Mouse (Mus musculus) midbrain, postnatal 0 days (tissue): ENCODE measurements around the gene Foxg1. TPM values are rescaled to one million over a fixed set of nuclear protein-coding genes. Genes with fewer than 3 reads are reported as not detected.

Experiments used
- ATAC-seq: fragments of 200-750 bp; cut with Nextera tagmentation; 2 replicates; pipeline ENCODE4 v1.8.0; 2017; ENCODE audit warnings: moderate number of reproducible peaks, mild to moderate bottlenecking, moderate TSS enrichment, moderate library complexity; ENCODE audit not compliant: low FRiP score
- DNase-seq: peaks from one replicate; pipeline ENCODE4 v3.0.0-alpha.2; 2015; ENCODE audit warnings: low spot score
- H3K27ac ChIP-seq: fragments of 300-500 bp; sonication (generic); 2 replicates; pipeline ENCODE4 v1.5.1; 2014; ENCODE audit warnings: low read depth, mild to moderate bottlenecking, low read length, mixed read lengths
- H3K27me3 ChIP-seq: fragments of 300-500 bp; sonication (generic); 2 replicates; pipeline ENCODE4 v1.6.1; 2014; ENCODE audit warnings: low read length, control low read depth, mixed read lengths; ENCODE audit not compliant: insufficient read depth
- H3K36me3 ChIP-seq: fragments of 300-500 bp; sonication (generic); 2 replicates; pipeline ENCODE4 v1.6.1; 2014; ENCODE audit warnings: low read length, control low read depth, mixed read lengths; ENCODE audit not compliant: insufficient read depth
- H3K4me1 ChIP-seq: fragments of 300-500 bp; sonication (generic); 2 replicates; pipeline ENCODE4 v1.6.1; 2014; ENCODE audit warnings: mild to moderate bottlenecking, control low read depth, antibody characterized with exemption, low read length, mixed read lengths; ENCODE audit not compliant: insufficient read depth
- H3K4me2 ChIP-seq: fragments of 300-500 bp; sonication (generic); 2 replicates; pipeline ENCODE4 v1.6.1; 2014; ENCODE audit warnings: low read depth, mild to moderate bottlenecking, low read length, mixed read lengths; ENCODE audit not compliant: poor library complexity, severe bottlenecking
- H3K4me3 ChIP-seq: fragments of 300-500 bp; sonication (generic); 2 replicates; pipeline ENCODE4 v1.5.1; 2014; ENCODE audit warnings: low read depth, mild to moderate bottlenecking, low read length, moderate library complexity
- H3K9ac ChIP-seq: fragments of 300-500 bp; sonication (generic); replicated peaks from 2 replicates; pipeline ENCODE4 v1.6.1; 2014; ENCODE audit warnings: mild to moderate bottlenecking, low read length, moderate library complexity, mixed read lengths; ENCODE audit not compliant: poor library complexity, severe bottlenecking
- H3K9me3 ChIP-seq: fragments of 300-500 bp; sonication (generic); 2 replicates; pipeline ENCODE4 v1.6.1; 2016; ENCODE audit warnings: low read length, control low read depth
- CTCF ChIP-seq: IDR thresholded peaks from 2 replicates; pipeline ENCODE4 v1.5.1; 2016; ENCODE audit warnings: antibody characterized with exemption, mild to moderate bottlenecking
- WGBS: fragments of 180-500 bp; shearing (Covaris S2); extraction: QIAGEN DNeasy Blood & Tissue Kit; methylation state at CpG from one replicate; pipeline ENCODE4 v1.1.7; 2014; 5-methylcytosine and 5-hydroxymethylcytosine counted together
- polyA plus RNA-seq: library from polyadenylated mRNA; unstranded; fragments of >200 nt; fragmentation: Nextera tagmentation; extraction: Ambion mirVana; gene quantifications from 2 replicates; pipeline ENCODE4 v1.2.1, GENCODE M21; 2015
- total RNA-seq: library from RNA; depleted of rRNA; stranded (reverse); fragments of >200 nt; gene quantifications from 2 replicates; pipeline ENCODE4 v1.2.3, GENCODE M21; 2014

Foxg1 gene
- total and polyA plus RNA-seq, 2 experiments from 2014 or later, result 0.77 to 1.4 TPM

DNA sequence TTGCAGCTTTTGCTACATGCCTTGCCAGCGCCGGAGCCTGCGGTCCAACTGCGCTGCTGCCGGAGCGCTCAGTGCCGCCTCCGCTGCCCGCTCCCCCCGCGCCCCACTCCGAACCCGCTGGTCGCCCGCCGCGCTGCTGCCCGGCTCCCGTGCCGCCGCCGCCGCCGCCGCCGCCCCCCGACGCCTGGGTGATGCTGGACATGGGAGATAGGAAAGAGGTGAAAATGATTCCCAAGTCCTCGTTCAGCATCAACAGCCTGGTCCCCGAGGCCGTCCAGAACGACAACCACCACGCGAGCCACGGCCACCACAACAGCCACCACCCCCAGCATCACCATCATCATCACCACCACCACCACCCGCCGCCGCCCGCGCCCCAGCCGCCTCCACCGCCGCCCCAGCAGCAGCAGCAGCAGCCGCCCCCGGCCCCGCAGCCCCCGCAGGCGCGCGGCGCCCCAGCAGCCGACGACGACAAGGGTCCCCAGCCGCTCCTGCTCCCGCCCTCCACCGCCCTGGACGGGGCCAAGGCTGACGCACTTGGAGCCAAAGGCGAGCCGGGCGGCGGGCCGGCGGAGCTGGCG, 1.9 kb downstream of the Foxg1 start:
- DNase-seq (no peak), ATAC-seq (no peak)
- peaks cover 56% of the 10 kb centered on the region for H3K27me3 ChIP-seq
- H3K4me1 ChIP-seq, result no peaks in the 10 kb centered on the region
- 2% methylated on average over 22 of the region's 66 CpGs for WGBS
- no peaks in the 10 kb centered on the region for H3K36me3 ChIP-seq
- H3K9ac ChIP-seq, result no peak overlapping the region
- no peak overlapping the region for H3K4me2 ChIP-seq
- no peaks in the 10 kb centered on the region for H3K9me3 ChIP-seq
- TF ChIP-seq CTCF, result no peak
- H3K27ac ChIP-seq, result no peak overlapping the region
- H3K4me3 ChIP-seq, result no peak overlapping the region

DNA sequence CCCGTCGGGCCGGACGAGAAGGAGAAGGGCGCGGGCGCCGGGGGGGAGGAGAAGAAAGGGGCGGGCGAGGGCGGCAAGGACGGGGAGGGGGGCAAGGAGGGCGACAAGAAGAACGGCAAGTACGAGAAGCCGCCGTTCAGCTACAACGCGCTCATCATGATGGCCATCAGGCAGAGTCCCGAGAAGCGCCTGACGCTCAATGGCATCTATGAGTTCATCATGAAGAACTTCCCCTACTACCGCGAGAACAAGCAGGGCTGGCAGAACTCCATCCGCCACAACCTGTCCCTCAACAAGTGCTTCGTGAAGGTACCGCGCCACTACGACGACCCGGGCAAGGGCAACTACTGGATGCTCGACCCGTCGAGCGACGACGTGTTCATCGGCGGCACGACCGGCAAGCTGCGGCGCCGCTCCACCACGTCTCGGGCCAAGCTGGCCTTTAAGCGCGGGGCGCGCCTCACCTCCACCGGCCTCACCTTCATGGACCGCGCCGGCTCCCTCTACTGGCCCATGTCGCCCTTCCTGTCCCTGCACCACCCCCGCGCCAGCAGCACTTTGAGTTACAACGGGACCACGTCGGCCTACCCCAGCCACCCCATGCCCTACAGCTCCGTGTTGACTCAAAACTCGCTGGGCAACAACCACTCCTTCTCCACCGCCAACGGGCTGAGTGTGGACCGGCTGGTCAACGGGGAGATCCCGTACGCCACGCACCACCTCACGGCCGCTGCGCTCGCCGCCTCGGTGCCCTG, 2.6 kb downstream of the Foxg1 start, which contains the start of gene Gm43517:
TSS of gene Gm43517 (plus strand) at position 299 of the 755 bp plus-strand sequence.
- no peak for DNase-seq
- WGBS, result under 1% methylated on average over 62 of the region's 75 CpGs
- H3K4me2 ChIP-seq, result no peak within 1 kb of the TSS
- H3K36me3 ChIP-seq, result no peaks in the 10 kb centered on the region
- H3K27me3 ChIP-seq, result peaks cover 50% of the 10 kb centered on the region
- H3K27ac ChIP-seq, result no peak within 1 kb of the TSS
- ATAC-seq, result peak; percentile 45; the same call in 1 of the 2 replicates
- H3K4me3 ChIP-seq, result no peak within 1 kb of the TSS
- no peak within 1 kb of the TSS for H3K9ac ChIP-seq
- no peaks in the 10 kb centered on the region for H3K9me3 ChIP-seq
- no peaks in the 10 kb centered on the region for H3K4me1 ChIP-seq
- no peak for TF ChIP-seq CTCF

DNA sequence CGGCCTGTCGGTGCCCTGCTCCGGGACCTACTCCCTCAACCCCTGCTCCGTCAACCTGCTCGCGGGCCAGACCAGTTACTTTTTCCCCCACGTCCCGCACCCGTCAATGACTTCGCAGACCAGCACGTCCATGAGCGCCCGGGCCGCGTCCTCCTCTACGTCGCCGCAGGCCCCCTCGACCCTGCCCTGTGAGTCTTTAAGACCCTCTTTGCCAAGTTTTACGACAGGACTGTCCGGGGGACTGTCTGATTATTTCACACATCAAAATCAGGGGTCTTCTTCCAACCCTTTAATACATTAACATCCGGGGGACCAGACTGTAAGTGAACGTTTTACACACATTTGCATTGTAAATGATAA, 3.2 kb downstream of the Foxg1 start:
- H3K4me2 ChIP-seq, result no peak overlapping the region
- under 1% methylated on average over 23 of the region's 23 CpGs for WGBS
- no peak overlapping the region for H3K9ac ChIP-seq
- no peak for TF ChIP-seq CTCF
- no peak for DNase-seq
- H3K27ac ChIP-seq, result no peak overlapping the region
- no peaks in the 10 kb centered on the region for H3K4me1 ChIP-seq
- no peak overlapping the region for H3K4me3 ChIP-seq
- H3K36me3 ChIP-seq, result no peaks in the 10 kb centered on the region
- ATAC-seq, result no peak
- no peaks in the 10 kb centered on the region for H3K9me3 ChIP-seq
- peaks cover 50% of the 10 kb centered on the region for H3K27me3 ChIP-seq

DNA sequence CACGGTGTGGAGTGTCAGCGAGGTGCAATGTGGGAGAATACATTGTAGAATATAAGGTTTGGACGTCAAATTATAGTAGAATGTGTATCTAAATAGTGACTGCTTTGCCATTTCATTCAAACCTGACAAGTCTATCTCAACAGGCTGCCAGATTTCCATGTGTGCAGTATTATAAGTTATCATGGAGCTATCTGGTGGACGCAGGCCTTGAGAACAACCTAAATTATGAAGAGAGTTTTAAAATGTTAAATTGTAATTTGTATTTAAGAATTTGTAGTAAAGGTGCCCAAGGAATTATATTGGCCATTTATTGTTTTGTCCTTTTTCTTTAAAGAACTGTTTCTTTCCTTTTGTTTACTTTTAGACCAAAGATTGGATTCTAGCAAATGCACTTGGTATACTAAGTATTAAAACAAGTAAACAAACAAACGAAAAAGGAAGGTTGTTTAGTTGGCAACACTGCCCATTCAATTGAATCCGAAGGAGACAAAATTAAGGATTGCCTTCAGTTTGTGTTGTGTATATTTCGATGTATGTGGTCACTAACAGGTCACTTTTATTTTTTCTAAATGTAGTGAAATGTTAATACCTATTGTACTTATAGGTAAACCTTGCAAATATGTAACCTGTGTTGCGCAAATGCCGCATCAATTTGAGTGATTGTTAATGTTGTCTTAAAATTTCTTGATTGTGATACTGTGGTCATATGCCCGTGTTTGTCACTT, 3.8 kb downstream of the Foxg1 start:
- Histone ChIP-seq H3K36me3 (no peaks in the 10 kb centered on the region), H3K4me1 (no peaks in the 10 kb centered on the region), H3K9ac (no peak overlapping the region), H3K4me2 (no peak overlapping the region), H3K4me3 (no peak overlapping the region), H3K27me3 (peaks cover 50% of the 10 kb centered on the region), H3K9me3 (no peaks in the 10 kb centered on the region), H3K27ac (no peak overlapping the region)
- 11% methylated on average over 10 of the region's 10 CpGs for WGBS
- no peak for TF ChIP-seq CTCF
- DNase-seq (no peak), ATAC-seq (no peak)

DNA sequence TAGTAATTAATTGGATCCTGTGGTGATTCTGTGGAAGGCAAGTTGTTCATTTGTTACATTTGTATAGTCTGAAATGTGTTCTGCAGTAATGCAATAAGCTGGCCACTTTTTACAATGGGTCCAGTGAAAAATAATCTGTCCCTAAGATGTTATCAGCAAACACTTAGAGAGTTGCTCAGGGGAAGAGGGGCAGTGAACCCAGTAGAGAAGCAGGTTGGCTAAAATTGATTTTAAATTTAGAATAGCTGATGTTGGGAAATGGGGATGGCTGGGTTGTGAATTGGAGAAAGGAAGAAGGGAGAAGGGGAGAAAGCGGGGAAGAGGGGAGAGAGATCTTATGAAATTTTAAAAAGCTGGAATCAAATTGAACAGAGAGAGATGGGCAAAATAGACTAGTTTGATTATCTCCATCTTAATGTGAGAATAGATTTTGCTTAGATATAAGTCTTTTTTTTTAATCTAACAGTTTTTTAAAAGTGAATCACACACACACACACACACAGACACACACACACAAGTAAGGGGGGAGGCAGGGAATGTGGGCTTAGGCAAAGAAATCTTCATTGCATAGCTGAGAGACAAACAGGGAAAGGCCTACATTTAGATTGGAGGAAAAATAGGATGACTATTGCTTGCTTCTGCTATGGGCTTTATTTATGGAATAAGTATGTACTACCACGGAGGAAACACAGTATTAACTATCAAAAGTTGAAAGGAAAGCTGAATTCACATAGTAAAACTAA, 5.6 kb downstream of the Foxg1 start:
- H3K9me3 ChIP-seq, result no peaks in the 10 kb centered on the region
- TF ChIP-seq CTCF, result no peak
- H3K27me3 ChIP-seq, result peaks cover 57% of the 10 kb centered on the region
- 16% methylated on average over 2 of the region's 2 CpGs for WGBS
- H3K4me2 ChIP-seq, result no peak overlapping the region
- H3K4me3 ChIP-seq, result no peak overlapping the region
- ATAC-seq, result no peak
- H3K36me3 ChIP-seq, result no peaks in the 10 kb centered on the region
- no peak overlapping the region for H3K9ac ChIP-seq
- no peak overlapping the region for H3K27ac ChIP-seq
- no peaks in the 10 kb centered on the region for H3K4me1 ChIP-seq
- DNase-seq, result no peak
